ENCODE assay signal across 8 mouse cellular contexts in the genomic region with DNA sequence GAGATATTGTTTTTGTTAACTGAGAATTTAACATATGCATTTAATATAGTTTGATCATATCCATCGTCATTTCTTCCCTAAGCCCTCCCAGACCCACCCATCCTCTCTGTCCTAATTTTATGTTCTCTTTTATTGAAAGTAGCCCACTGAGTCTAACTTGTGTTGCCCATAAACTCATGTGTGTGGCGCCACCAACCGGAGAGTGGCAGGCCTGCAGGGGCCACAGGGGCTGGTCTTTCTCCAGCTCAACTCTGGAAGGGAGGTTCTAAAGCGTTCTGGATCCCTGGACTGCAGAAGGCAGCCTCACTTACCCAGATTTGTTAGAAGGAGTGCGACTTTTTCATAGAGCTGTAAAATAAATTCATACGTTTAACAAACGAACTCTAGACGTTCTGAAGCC.
A peak's percentile ranks its signal among the peaks of the same experiment; 100 is the strongest.
DNase-seq lines count a peak whose midpoint lies in the region; ATAC-seq and TF ChIP-seq lines count a peak whose summit lies in the region.
"Had no signal": no experiment of that assay in that cellular context is flagged by ENCODE, and none has a peak within 500 bp of the region (broad histone marks: within the 10 kb centered on the region; RNA-seq: fewer than 3 reads in every experiment).

No protein-coding gene starts in this region.

- H3K9me3 ChIP-seq in kidney, postnatal 0 days (replicated peaks; ENCODE audit: low read length) = no peaks in the 10 kb centered on the region
- no peaks in the 10 kb centered on the region for H3K9me3 ChIP-seq in kidney, embryonic 14.5 days (ENCODE audit: control insufficient read depth, low read length)
- H3K9me3 ChIP-seq: embryonic facial prominence, embryonic 15.5 days had no signal

- no peaks in the 10 kb centered on the region for H3K4me1 ChIP-seq in kidney, postnatal 0 days (replicated peaks; ENCODE audit: insufficient read depth, low read length)
- H3K4me1 ChIP-seq in kidney, embryonic 14.5 days (ENCODE audit: control insufficient read depth, insufficient read depth, low read length) = no peaks in the 10 kb centered on the region
- H3K4me1 ChIP-seq: embryonic facial prominence, embryonic 15.5 days had no signal

- no peak overlapping the region for H3K4me2 ChIP-seq in kidney, postnatal 0 days (ENCODE audit: low read length)
- H3K4me2 ChIP-seq in kidney, embryonic 14.5 days (replicated peaks; ENCODE audit: low read depth, low read length) = no peak overlapping the region
- H3K4me2 ChIP-seq: embryonic facial prominence, embryonic 15.5 days had no signal

- no peaks in the 10 kb centered on the region for H3K27me3 ChIP-seq in kidney, postnatal 0 days (ENCODE audit: insufficient read depth, low read length)
- H3K27me3 ChIP-seq in kidney, embryonic 14.5 days (ENCODE audit: control insufficient read depth, insufficient read depth, low read length) = no peaks in the 10 kb centered on the region
- H3K27me3 ChIP-seq: embryonic facial prominence, embryonic 15.5 days had no signal

- ATAC-seq in kidney, postnatal 0 days (replicated peaks; ENCODE audit: low FRiP score, low read depth) = no peak
- no peak for ATAC-seq in kidney, embryonic 14.5 days (ENCODE audit: low FRiP score, low TSS enrichment)

- DNase-seq in kidney, postnatal 0 days (ENCODE audit: low spot score) = peak; percentile 16
- DNase-seq in ES-CJ7 (ENCODE audit: low read depth, low spot score) = peak; percentile 29
- peak; percentile 12 for DNase-seq in adrenal gland, adult 8-10 months
- DNase-seq in kidney, postnatal 4 days = peak; percentile 72 to 74
- peak; percentile 24 for DNase-seq in retina, postnatal 1 day
- no peak for DNase-seq in ovary, postnatal 10 days (ENCODE audit: low spot score)

- no peak overlapping the region for H3K4me3 ChIP-seq in kidney, postnatal 0 days (replicated peaks; ENCODE audit: low read depth, low read length)
- no peak overlapping the region for H3K4me3 ChIP-seq in kidney, embryonic 14.5 days (ENCODE audit: low read length)
- H3K4me3 ChIP-seq: embryonic facial prominence, embryonic 15.5 days had no signal

- no peak overlapping the region for H3K27ac ChIP-seq in kidney, postnatal 0 days
- no peak overlapping the region for H3K27ac ChIP-seq in kidney, embryonic 14.5 days (ENCODE audit: low read depth, low read length)
- H3K27ac ChIP-seq: embryonic facial prominence, embryonic 15.5 days had no signal

- 31% methylated on average over 8 of the region's 8 CpGs for WGBS in kidney, postnatal 0 days
- 35% methylated on average over 8 of the region's 8 CpGs for WGBS in kidney, embryonic 14.5 days

- H3K9ac ChIP-seq in kidney, postnatal 0 days (ENCODE audit: low read depth, low read length) = no peak overlapping the region
- no peak overlapping the region for H3K9ac ChIP-seq in kidney, embryonic 14.5 days (ENCODE audit: low read depth, low read length)
- H3K9ac ChIP-seq: embryonic facial prominence, embryonic 15.5 days had no signal

- H3K36me3 ChIP-seq in kidney, postnatal 0 days (ENCODE audit: insufficient read depth, low read length) = no peaks in the 10 kb centered on the region
- no peaks in the 10 kb centered on the region for H3K36me3 ChIP-seq in kidney, embryonic 14.5 days (ENCODE audit: control insufficient read depth, insufficient read depth, low read length)
- H3K36me3 ChIP-seq: embryonic facial prominence, embryonic 15.5 days had no signal

- peak; percentile 68 for TF ChIP-seq CTCF in kidney, postnatal 0 days (IDR thresholded peaks at IDR 0.05; ENCODE audit: low read depth)
